Mouse (Mus musculus) embryonic facial prominence, embryonic 15.5 days (tissue): ENCODE measurements at regions not wholly inside any gene's neighbourhood (a gene's known extent, or its start where the extent isn't known, plus 50 kb on each side); places are given as distances from the start of the nearest gene placed in this dataset.
A peak's percentile ranks its signal among the peaks of the same experiment; 100 is the strongest.
"Not testable (repeated sequence)": the region's sequence is repeated elsewhere in the genome, so short reads cannot be mapped to it uniquely, and the experiment has no call there.

Experiments
- ATAC-seq: fragments of 200-750 bp; cut with Nextera tagmentation; 2 replicates; pipeline ENCODE4 v1.8.0; 2017; ENCODE audit warnings: low read depth, moderate TSS enrichment; ENCODE audit not compliant: insufficient number of reproducible peaks, low FRiP score, low TSS enrichment
- H3K27ac ChIP-seq: fragments of 300-500 bp; sonication (generic); replicated peaks from 2 replicates; pipeline ENCODE4 v1.5.1; 2015; ENCODE audit warnings: mild to moderate bottlenecking, inconsistent platforms
- H3K27me3 ChIP-seq: fragments of 300-500 bp; sonication (generic); 2 replicates; pipeline ENCODE4 v1.6.1; 2015; ENCODE audit warnings: inconsistent platforms
- H3K36me3 ChIP-seq: fragments of 300-500 bp; sonication (generic); 2 replicates; pipeline ENCODE4 v1.6.1; 2015; ENCODE audit warnings: mild to moderate bottlenecking, inconsistent platforms
- H3K4me1 ChIP-seq: fragments of 300-500 bp; sonication (generic); 2 replicates; pipeline ENCODE4 v1.6.1; 2015; ENCODE audit warnings: inconsistent platforms
- H3K4me2 ChIP-seq: fragments of 300-500 bp; sonication (generic); replicated peaks from 2 replicates; pipeline ENCODE4 v1.6.1; 2015; ENCODE audit warnings: mild to moderate bottlenecking, inconsistent platforms
- H3K4me3 ChIP-seq: fragments of 300-500 bp; sonication (generic); replicated peaks from 2 replicates; pipeline ENCODE4 v1.5.1; 2015; ENCODE audit warnings: mild to moderate bottlenecking, inconsistent platforms
- H3K9ac ChIP-seq: fragments of 300-500 bp; sonication (generic); 2 replicates; pipeline ENCODE4 v1.6.1; 2015; ENCODE audit warnings: inconsistent platforms
- H3K9me3 ChIP-seq: fragments of 300-500 bp; sonication (generic); replicated peaks from 2 replicates; pipeline ENCODE4 v1.6.1; 2016; ENCODE audit warnings: inconsistent platforms
- WGBS: fragments of 180-500 bp; shearing (Covaris S2); methylation state at CpG from one replicate; pipeline ENCODE4 v1.1.7; 2015; 5-methylcytosine and 5-hydroxymethylcytosine counted together

DNA sequence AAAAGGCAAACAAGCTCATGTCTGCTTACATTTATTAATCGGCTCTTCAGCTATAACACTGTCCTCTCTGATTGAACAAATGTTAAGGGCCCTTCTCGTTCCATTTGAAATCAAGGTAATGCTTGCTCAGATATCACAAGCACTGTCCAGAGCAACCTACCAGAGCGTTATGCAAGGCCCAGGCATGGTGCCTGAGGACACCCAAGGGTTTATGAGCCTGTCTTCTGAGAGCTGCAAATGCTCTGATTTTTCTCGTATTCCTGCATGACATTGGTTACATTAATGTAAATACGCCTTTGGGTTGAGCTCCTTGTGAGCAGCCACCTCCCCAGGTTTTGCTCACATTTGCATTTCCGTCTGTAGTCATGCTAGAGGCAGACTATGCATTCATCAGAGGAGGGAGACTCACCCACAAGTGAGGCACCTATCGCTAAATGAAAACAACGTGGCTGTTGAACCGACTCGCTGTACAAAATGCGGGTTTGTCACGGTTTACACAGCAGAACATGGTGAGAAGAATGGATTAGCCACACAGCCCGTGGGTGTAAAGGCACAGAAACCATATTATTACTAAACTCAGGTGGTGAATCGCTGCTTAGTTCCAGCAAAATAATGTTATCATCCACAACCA lies 152.7 kb upstream of the Ipo5 start:
- no peaks in the 10 kb centered on the region for H3K27me3 ChIP-seq
- no peaks in the 10 kb centered on the region for H3K9me3 ChIP-seq
- H3K27ac ChIP-seq, result no peak overlapping the region
- no peaks in the 10 kb centered on the region for H3K36me3 ChIP-seq
- peaks cover 4% of the 10 kb centered on the region; the same call in 1 of the 2 replicates for H3K4me1 ChIP-seq
- 58% methylated on average over 14 of the region's 14 CpGs for WGBS
- H3K4me2 ChIP-seq, result no peak overlapping the region
- no peak for ATAC-seq
- no peak overlapping the region for H3K9ac ChIP-seq
- no peak overlapping the region for H3K4me3 ChIP-seq

DNA sequence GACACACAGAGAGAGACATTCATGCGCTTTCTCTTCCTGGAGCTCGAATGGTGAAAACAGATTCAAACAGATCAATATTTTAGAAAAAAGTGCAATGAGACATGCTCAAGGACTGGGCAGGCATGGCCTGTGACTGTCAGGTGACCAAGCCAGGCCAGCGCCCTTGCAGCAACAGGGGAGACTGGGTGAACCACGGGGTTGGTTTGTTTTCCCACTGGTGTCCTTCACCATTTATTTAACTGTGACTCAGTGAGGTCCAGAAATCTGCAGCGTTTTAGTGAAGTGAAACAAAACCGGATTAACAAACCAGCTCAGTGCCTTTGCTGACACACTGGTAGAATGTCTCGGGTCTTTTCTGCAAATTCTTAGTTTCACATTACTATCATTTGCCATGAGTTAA lies 148.9 kb upstream of the Ipo5 start:
- Histone ChIP-seq H3K27ac (no peak overlapping the region), H3K4me1 (no peaks in the 10 kb centered on the region), H3K4me2 (no peak overlapping the region), H3K27me3 (no peaks in the 10 kb centered on the region), H3K4me3 (no peak overlapping the region), H3K9me3 (no peaks in the 10 kb centered on the region), H3K9ac (no peak overlapping the region), H3K36me3 (no peaks in the 10 kb centered on the region)
- no peak for ATAC-seq
- 63% methylated on average over 7 of the region's 7 CpGs for WGBS

DNA sequence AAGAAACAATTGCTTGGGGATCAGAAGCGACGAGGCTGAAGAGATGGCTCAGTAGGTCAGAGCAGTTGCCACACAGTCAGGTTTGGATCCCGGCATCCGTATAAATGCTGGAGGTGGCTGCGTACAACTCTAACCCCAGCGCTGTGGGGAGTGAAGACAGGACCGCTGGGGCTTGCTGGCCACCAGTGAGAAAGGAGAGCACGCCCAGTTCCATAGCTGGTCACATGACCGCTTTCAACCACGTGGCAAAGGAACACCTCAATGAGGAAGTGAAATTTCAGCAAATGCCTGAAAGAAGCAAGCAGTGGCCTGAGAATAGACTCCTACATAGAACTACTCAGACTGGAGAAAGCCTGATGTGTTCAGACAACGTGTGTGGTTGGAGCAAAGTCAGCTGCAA lies 148.3 kb upstream of the Ipo5 start:
- Histone ChIP-seq H3K4me1 (no peaks in the 10 kb centered on the region), H3K27me3 (no peaks in the 10 kb centered on the region), H3K36me3 (no peaks in the 10 kb centered on the region), H3K9ac (no peak overlapping the region), H3K9me3 (no peaks in the 10 kb centered on the region), H3K27ac (no peak overlapping the region), H3K4me3 (no peak overlapping the region), H3K4me2 (no peak overlapping the region)
- no peak for ATAC-seq
- WGBS, result 74% methylated on average over 11 of the region's 11 CpGs

DNA sequence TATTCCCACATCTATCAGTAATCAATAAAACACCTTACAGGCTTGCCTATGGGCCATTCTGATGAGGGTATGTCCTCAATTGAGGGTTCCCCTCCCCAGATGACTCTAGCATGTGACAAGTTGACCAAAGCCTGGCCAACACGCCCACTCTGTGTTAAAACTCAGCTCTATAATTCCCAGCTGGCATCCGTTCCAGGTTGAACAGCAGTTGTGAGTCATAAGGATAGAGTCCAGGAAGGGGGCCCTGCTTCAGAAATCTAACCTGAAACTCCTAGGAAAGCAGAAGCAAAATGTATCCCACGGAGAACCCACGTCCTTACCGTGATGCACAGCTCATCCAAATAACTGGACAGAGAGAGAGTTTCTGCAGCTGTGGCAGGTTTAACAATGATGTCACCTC lies 147.2 kb upstream of the Ipo5 start:
- Histone ChIP-seq H3K4me2 (no peak overlapping the region), H3K27me3 (no peaks in the 10 kb centered on the region), H3K36me3 (no peaks in the 10 kb centered on the region), H3K9ac (no peak overlapping the region), H3K4me3 (no peak overlapping the region), H3K27ac (no peak overlapping the region), H3K4me1 (no peaks in the 10 kb centered on the region), H3K9me3 (no peaks in the 10 kb centered on the region)
- 72% methylated on average over 5 of the region's 5 CpGs for WGBS
- ATAC-seq, result no peak

DNA sequence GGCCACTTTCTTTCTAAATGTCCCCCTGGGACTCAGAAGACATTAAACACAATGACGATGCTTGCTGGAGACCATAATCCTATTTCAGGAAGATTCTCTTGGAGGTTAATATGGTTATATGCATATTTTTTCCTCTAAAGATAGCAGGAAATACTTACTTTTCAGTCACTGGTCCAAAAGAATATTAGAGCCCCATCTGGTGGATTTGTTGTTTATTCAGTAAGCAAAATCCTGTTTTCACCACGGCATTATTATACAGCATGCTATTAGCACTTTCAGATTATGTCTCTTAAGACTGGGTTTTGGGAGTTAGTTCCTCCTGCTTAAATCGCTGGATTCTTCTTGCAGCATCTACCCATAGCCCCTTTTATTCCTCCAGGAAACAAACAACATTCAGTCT lies 146.6 kb upstream of the Ipo5 start:
- H3K4me3 ChIP-seq, result no peak overlapping the region
- no peak overlapping the region for H3K9ac ChIP-seq
- 59% methylated on average over 3 of the region's 3 CpGs for WGBS
- ATAC-seq, result no peak
- H3K4me1 ChIP-seq, result no peaks in the 10 kb centered on the region
- no peaks in the 10 kb centered on the region for H3K27me3 ChIP-seq
- no peak overlapping the region for H3K27ac ChIP-seq
- H3K4me2 ChIP-seq, result no peak overlapping the region
- H3K9me3 ChIP-seq, result no peaks in the 10 kb centered on the region
- no peaks in the 10 kb centered on the region for H3K36me3 ChIP-seq

DNA sequence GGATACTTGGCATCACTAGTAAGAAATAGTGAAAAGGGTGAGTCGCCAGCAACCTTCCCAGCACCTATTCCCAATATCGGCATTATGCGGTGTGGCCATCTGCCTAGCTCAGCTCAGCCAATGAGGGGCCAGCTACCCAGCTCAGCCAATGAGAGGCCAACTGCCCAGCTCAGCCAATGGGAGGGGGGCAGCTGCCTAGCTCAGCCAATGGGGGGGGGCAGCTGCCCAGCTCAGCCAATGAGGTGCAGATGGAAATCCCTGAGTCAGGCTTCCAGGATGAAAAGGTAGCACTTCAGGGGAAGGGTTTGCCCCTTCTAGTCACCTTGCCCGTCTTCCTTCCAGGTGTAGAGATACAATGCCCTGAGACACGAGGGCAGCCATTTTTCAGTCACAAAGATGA lies 144.6 kb upstream of the Ipo5 start:
- H3K36me3 ChIP-seq, result no peaks in the 10 kb centered on the region
- 90% methylated on average over 5 of the region's 5 CpGs for WGBS
- no peak for ATAC-seq

DNA sequence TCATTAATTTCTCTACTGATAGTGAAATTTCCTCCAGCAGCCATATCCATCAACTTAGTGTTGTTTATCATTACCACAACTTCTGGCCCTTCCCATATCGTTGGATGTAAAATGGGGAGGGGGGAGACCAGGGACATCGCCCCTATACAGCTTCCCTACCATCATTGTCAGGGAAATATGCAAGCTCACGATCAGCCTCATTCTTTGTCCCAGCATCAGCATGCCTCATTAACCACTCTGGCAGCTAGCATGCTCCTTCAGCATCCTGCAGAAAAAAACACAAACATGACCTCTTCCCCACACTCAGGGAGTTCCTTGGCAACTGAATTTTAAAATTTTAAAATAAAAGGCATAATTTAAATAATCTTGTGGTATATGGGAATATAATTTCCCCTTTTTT lies 140.4 kb upstream of the Ipo5 start:
- Histone ChIP-seq H3K9ac (no peak overlapping the region), H3K9me3 (no peaks in the 10 kb centered on the region), H3K4me2 (no peak overlapping the region), H3K4me1 (no peaks in the 10 kb centered on the region), H3K36me3 (no peaks in the 10 kb centered on the region), H3K4me3 (no peak overlapping the region), H3K27me3 (no peaks in the 10 kb centered on the region), H3K27ac (no peak overlapping the region)
- WGBS, result 72% methylated on average over 3 of the region's 3 CpGs
- no peak for ATAC-seq

More for the DNA sequence above, 144.6 kb upstream of the Ipo5 start:
- no peak overlapping the region for H3K4me3 ChIP-seq
- no peak overlapping the region for H3K9ac ChIP-seq
- H3K27ac ChIP-seq, result no peak overlapping the region
- H3K27me3 ChIP-seq, result no peaks in the 10 kb centered on the region
- H3K4me2 ChIP-seq, result no peak overlapping the region
- H3K9me3 ChIP-seq, result no peaks in the 10 kb centered on the region
- H3K4me1 ChIP-seq, result no peaks in the 10 kb centered on the region

DNA sequence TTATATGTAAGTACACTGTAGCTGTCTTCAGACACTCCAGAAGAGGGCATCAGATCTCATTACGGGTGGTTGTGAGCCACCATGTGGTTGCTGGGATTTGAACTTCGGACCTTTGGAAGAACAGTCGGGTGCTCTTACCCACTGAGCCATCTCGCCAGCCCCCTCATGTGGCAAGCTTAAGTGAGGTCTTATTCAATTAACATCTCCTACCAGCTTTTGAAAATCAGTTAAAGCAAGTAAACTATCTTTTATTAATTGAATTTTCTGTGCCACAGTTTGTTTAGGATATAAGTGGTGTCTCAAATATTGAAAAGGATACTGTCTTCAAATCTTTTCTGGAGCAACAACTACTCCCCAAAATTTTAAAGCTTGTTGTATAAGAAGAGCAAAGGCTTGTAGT lies 138.0 kb upstream of the Ipo5 start:
- not testable (repeated sequence) for H3K4me1 ChIP-seq, H3K4me3 ChIP-seq, H3K9me3 ChIP-seq, ATAC-seq, H3K4me2 ChIP-seq, H3K9ac ChIP-seq, H3K27ac ChIP-seq, H3K36me3 ChIP-seq, H3K27me3 ChIP-seq
- WGBS, result 80% methylated on average over 4 of the region's 4 CpGs

DNA sequence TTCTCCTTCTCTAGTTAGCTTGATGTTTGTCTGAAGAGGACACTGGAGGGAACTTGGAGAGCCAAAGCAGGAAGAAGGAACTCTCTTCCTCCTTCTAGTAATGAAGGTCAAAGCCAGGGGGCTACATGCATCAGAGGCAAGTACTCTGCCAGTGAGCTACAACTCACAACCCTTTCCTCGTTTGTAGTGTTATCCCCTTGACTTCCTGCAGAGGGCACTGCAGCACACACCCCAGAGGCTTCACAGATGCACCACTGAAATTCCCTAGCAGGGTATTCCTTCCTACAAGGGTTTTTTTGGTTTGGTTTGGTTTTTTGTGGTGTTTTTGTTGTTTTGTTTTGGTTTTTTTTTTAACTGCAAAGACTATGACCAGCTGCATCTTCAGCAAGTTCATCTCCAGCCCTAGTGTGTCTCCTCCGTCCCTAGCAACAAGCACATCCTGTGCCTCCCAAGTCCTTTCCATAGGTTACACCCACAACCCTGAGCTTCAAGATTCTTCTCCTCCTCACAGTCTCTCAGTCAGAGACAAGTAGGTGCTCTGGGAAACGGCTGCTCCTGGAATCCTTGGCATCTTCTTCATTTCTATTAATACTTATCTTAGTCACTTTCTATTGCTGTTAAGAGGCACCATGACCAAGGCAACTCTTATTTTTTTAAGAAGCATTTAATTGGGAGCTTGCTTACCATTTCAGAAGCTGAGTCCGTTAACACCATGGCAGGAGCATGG lies 119.0 kb upstream of the Ipo5 start:
- no peaks in the 10 kb centered on the region for H3K4me1 ChIP-seq
- H3K4me3 ChIP-seq, result no peak overlapping the region
- no peak overlapping the region for H3K27ac ChIP-seq
- H3K9ac ChIP-seq, result no peak overlapping the region
- no peaks in the 10 kb centered on the region for H3K36me3 ChIP-seq
- WGBS, result 78% methylated on average over 4 of the region's 4 CpGs
- ATAC-seq, result no peak
- H3K9me3 ChIP-seq, result no peaks in the 10 kb centered on the region
- H3K4me2 ChIP-seq, result no peak overlapping the region
- H3K27me3 ChIP-seq, result no peaks in the 10 kb centered on the region

DNA sequence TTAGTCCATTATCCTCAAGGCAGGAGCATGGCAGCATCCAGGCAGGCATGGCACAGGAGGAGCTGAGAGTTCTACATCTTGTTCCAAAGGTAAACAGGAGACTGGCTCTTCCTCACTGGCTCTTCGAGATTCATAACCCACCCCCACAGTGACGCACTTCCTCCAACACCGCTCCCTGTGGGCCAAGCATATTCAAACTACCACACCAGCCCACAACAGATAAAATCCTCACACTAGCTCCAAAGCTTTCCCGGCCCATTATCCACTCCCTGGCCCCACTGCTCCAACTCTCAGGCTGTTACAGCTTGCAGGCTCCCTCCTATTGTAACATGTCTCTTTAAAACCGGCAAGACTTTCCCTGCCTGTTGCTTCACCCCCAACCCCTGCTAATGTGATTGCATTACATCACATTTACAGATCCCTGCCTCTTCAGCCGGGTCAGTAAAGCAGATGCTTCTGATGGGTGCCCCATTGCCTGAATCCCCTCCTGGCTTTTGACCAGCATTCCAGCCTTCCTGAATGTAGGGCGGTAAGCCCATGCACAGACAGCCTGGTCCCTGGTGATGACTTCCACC lies 113.0 kb upstream of the Ipo5 start:
- H3K27me3 ChIP-seq, result no peaks in the 10 kb centered on the region
- 66% methylated on average over 7 of the region's 7 CpGs for WGBS
- no peak overlapping the region for H3K4me3 ChIP-seq
- no peak for ATAC-seq
- H3K4me2 ChIP-seq, result no peak overlapping the region
- no peaks in the 10 kb centered on the region for H3K4me1 ChIP-seq
- no peaks in the 10 kb centered on the region for H3K9me3 ChIP-seq
- no peak overlapping the region for H3K27ac ChIP-seq
- no peak overlapping the region for H3K9ac ChIP-seq
- H3K36me3 ChIP-seq, result no peaks in the 10 kb centered on the region

DNA sequence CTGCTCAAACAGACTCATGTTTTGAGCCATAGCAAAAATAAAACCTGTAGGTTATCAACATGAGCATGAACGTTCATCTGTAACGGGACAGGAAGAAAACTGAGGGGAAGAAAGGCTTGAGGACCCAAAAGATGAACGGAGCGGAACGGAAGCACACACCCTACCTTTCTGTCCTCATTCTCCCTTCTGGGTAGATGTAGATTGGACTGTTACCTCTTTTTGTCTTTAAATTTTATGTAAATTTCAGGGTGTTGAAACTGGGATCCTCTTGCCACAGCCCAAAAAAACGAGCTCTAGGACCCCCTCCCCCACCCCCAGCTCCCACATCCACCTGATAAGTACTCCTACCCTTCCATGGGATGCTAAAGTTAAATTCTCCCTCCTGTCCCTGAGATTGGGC lies 107.8 kb upstream of the Ipo5 start:
- no peak overlapping the region for H3K9ac ChIP-seq
- no peak overlapping the region for H3K4me3 ChIP-seq
- no peak for ATAC-seq
- no peaks in the 10 kb centered on the region for H3K36me3 ChIP-seq
- 54% methylated on average over 6 of the region's 6 CpGs for WGBS
- peak overlapping the region; percentile 28 for H3K4me2 ChIP-seq
- H3K9me3 ChIP-seq, result no peaks in the 10 kb centered on the region
- no peak overlapping the region for H3K27ac ChIP-seq
- no peaks in the 10 kb centered on the region for H3K27me3 ChIP-seq
- peaks cover 10% of the 10 kb centered on the region for H3K4me1 ChIP-seq

DNA sequence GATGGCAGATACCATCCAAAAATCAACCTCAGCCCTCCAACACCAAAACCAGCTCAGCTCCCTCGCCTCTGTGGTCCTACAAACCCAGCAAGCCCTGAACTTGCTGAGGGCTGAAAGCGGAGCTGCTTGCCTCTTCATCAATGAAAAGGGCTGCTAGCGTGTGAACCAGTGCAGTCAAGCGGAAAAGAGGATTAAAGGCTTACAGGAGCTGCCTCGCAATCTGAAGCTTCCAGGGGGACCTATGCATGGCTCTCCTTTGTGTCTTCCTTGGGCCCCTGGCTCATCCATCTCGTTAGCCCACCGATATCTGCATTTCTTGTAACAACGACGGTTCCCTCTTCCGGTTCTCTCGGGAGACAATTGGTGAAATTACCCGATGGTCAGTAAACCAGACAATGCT lies 107.3 kb upstream of the Ipo5 start:
- Histone ChIP-seq H3K9me3 (no peaks in the 10 kb centered on the region), H3K9ac (no peak overlapping the region), H3K27me3 (no peaks in the 10 kb centered on the region), H3K27ac (no peak overlapping the region), H3K4me1 (peaks cover 10% of the 10 kb centered on the region), H3K4me3 (no peak overlapping the region; the same call in 1 of the 2 replicates), H3K36me3 (no peaks in the 10 kb centered on the region), H3K4me2 (peak overlapping the region; percentile 28)
- ATAC-seq, result no peak
- WGBS, result 6% methylated on average over 12 of the region's 12 CpGs
